Mouse (Mus musculus) embryonic facial prominence, embryonic 14.5 days (tissue): ENCODE measurements around the gene Tmem252. TPM values are rescaled to one million over a fixed set of nuclear protein-coding genes. Genes with fewer than 3 reads are reported as not detected.

Experiments
- ATAC-seq: fragments of 200-750 bp; cut with Nextera tagmentation; 2 replicates; pipeline ENCODE4 v1.8.0; 2017; ENCODE audit warnings: low read depth, moderate number of reproducible peaks, moderate TSS enrichment
- DNase-seq: peaks from one replicate; pipeline ENCODE4 v3.0.0-alpha.2; 2015; ENCODE audit warnings: low spot score
- H3K27ac ChIP-seq: fragments of 300-500 bp; sonication (generic); replicated peaks from 2 replicates; pipeline ENCODE4 v1.5.1; 2014; ENCODE audit warnings: low read depth, mild to moderate bottlenecking, low read length, moderate library complexity
- H3K27me3 ChIP-seq: fragments of 300-500 bp; sonication (generic); replicated peaks from 2 replicates; pipeline ENCODE4 v1.6.1; 2014; ENCODE audit warnings: low read length; ENCODE audit not compliant: control insufficient read depth, insufficient read depth
- H3K36me3 ChIP-seq: fragments of 300-500 bp; sonication (generic); 2 replicates; pipeline ENCODE4 v1.6.1; 2014; ENCODE audit warnings: low read length, mixed read lengths; ENCODE audit not compliant: control insufficient read depth, insufficient read depth
- H3K4me1 ChIP-seq: fragments of 300-500 bp; sonication (generic); 2 replicates; pipeline ENCODE4 v1.6.1; 2014; ENCODE audit warnings: antibody characterized with exemption, low read length; ENCODE audit not compliant: control insufficient read depth, insufficient read depth
- H3K4me2 ChIP-seq: fragments of 300-500 bp; sonication (generic); 2 replicates; pipeline ENCODE4 v1.6.1; 2014; ENCODE audit warnings: low read depth, mild to moderate bottlenecking, low read length, moderate library complexity, mixed read lengths
- H3K4me3 ChIP-seq: fragments of 300-500 bp; sonication (generic); 2 replicates; pipeline ENCODE4 v1.5.1; 2014; ENCODE audit warnings: low read depth, mild to moderate bottlenecking, low read length
- H3K9ac ChIP-seq: fragments of 300-500 bp; sonication (generic); 2 replicates; pipeline ENCODE4 v1.6.1; 2014; ENCODE audit warnings: low read depth, mild to moderate bottlenecking, low read length, moderate library complexity, mixed read lengths
- H3K9me3 ChIP-seq: fragments of 300-500 bp; sonication (generic); 2 replicates; pipeline ENCODE4 v1.6.1; 2016; ENCODE audit warnings: low read length; ENCODE audit not compliant: control insufficient read depth
- WGBS: fragments of 180-500 bp; shearing (Covaris S2); extraction: QIAGEN DNeasy Blood & Tissue Kit; methylation state at CpG from one replicate; pipeline ENCODE4 v1.1.7; 2014; 5-methylcytosine and 5-hydroxymethylcytosine counted together
- polyA plus RNA-seq: library from polyadenylated mRNA; unstranded; fragments of >200 nt; fragmentation: Nextera tagmentation; extraction: Ambion mirVana; gene quantifications from 2 replicates; pipeline ENCODE4 v1.2.1, GENCODE M21; 2014

Gene Tmem252
- polyA plus RNA-seq, 1 experiment from 2014 or later: 3.6 TPM

- no peaks in the 10 kb centered on the region for H3K27me3 ChIP-seq
- H3K4me2 ChIP-seq: no peak overlapping the region
- no peak overlapping the region for H3K27ac ChIP-seq
- H3K9me3 ChIP-seq: no peaks in the 10 kb centered on the region
- H3K4me1 ChIP-seq: no peaks in the 10 kb centered on the region; the same call in 1 of the 2 replicates
- no peak overlapping the region for H3K9ac ChIP-seq
- DNase-seq (no peak), ATAC-seq (no peak)
- H3K4me3 ChIP-seq: no peak overlapping the region
- 30% methylated on average over 3 of the region's 3 CpGs for WGBS
- no peaks in the 10 kb centered on the region for H3K36me3 ChIP-seq
These were observed 2.2 kb upstream of the Tmem252 start for GRCm38 (mm10) chr19:24671571-24671970.

GRCm38 (mm10) chr19:24672366-24672960, 1.3 kb upstream of the Tmem252 start:
- Histone ChIP-seq H3K27me3 (no peaks in the 10 kb centered on the region), H3K27ac (no peak overlapping the region), H3K9me3 (no peaks in the 10 kb centered on the region), H3K36me3 (no peaks in the 10 kb centered on the region), H3K4me2 (no peak overlapping the region), H3K4me1 (no peaks in the 10 kb centered on the region; the same call in 1 of the 2 replicates), H3K4me3 (no peak overlapping the region), H3K9ac (no peak overlapping the region)
- ATAC-seq (no peak), DNase-seq (no peak)
- WGBS: 58% methylated on average over 10 of the region's 10 CpGs

GRCm38 (mm10) chr19:24673331-24673730, 477 bp upstream of the Tmem252 start:
- Histone ChIP-seq H3K4me1 (no peaks in the 10 kb centered on the region; the same call in 1 of the 2 replicates), H3K9me3 (no peaks in the 10 kb centered on the region), H3K36me3 (no peaks in the 10 kb centered on the region), H3K27me3 (no peaks in the 10 kb centered on the region), H3K4me3 (no peak overlapping the region), H3K4me2 (no peak overlapping the region), H3K27ac (no peak overlapping the region), H3K9ac (no peak overlapping the region)
- 79% methylated on average over 10 of the region's 10 CpGs for WGBS
- ATAC-seq (no peak), DNase-seq (no peak)

DNA sequence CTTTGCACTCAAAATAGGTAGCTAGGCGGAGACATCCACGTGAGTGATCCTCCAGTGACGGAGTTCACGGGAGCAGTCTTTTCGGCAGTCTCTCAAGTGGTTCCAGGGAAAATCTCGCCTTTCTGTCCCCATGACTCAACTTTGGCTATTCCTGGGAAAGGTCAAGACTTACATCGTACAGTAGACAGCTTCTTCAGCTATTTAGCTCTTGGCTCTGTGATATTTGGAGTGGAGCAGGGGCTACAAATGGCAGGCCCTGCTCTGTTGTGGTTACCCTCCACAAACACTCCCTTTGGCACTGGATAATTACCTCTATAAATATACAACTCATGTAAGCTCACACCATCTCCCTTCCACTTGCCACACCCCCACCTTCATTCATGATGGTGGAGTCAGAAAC, 2.6 kb downstream of the Tmem252 start:
- 75% methylated on average over 7 of the region's 7 CpGs for WGBS
- H3K9ac ChIP-seq: no peak overlapping the region
- DNase-seq: no peak

DNA sequence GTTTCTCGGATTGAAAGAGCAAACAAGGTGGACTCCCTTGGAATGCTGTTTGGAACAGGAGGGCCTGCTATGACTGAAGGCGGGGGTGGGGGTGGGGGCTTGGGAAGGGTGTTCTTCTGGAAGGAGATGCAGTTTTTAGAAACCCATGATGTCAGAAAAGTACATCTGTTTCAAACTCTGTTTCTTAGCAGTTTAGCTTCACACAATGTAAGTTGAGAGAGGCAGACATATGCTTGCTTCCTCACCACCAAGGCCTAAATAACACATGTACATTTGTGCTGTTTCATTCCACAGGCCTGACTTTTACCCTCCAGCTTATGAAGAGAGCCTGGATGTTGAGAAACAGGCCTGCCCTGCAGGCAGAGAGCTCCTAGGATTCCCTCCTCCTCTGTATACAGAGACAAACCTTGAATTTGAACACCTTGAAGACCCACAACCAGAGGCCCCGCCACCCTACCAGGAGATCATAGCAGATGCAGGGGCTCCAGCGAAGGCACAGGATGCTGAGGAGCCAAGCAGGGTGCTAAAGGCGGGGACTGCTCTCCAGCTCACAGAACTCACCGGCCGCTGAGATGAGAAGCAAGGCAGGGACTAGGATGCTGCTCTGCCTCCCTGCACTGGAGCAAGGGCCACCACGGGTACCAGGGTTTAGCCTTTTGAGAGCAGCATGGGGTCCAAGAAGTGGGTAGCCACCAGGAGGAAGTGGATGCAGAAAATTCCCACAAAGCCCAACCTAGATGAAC, 3.6 kb downstream of the Tmem252 start:
- DNase-seq (no peak), ATAC-seq (no peak)
- Histone ChIP-seq H3K27ac (no peak overlapping the region), H3K4me1 (no peaks in the 10 kb centered on the region), H3K36me3 (no peaks in the 10 kb centered on the region), H3K9ac (no peak overlapping the region), H3K27me3 (no peaks in the 10 kb centered on the region), H3K9me3 (no peaks in the 10 kb centered on the region), H3K4me3 (no peak overlapping the region), H3K4me2 (no peak overlapping the region)
- 74% methylated on average over 8 of the region's 8 CpGs for whole genome bisulfite sequencing

More for the DNA sequence above, 2.6 kb downstream of the Tmem252 start:
- no peak for ATAC-seq
- Histone ChIP-seq H3K27me3 (no peaks in the 10 kb centered on the region), H3K9me3 (no peaks in the 10 kb centered on the region), H3K27ac (no peak overlapping the region), H3K36me3 (no peaks in the 10 kb centered on the region), H3K4me1 (no peaks in the 10 kb centered on the region; the same call in 1 of the 2 replicates), H3K4me3 (no peak overlapping the region), H3K4me2 (no peak overlapping the region)

- H3K4me3 ChIP-seq: no peak overlapping the region
- H3K27me3 ChIP-seq: no peaks in the 10 kb centered on the region
- no peaks in the 10 kb centered on the region for H3K36me3 ChIP-seq
- no peak for DNase-seq
- 60% methylated on average over 12 of the region's 12 CpGs for WGBS
- no peak overlapping the region for H3K9ac ChIP-seq
- no peaks in the 10 kb centered on the region for H3K9me3 ChIP-seq
- H3K4me2 ChIP-seq: no peak overlapping the region
- H3K27ac ChIP-seq: no peak overlapping the region
- no peak for ATAC-seq
- no peaks in the 10 kb centered on the region for H3K4me1 ChIP-seq
These were observed 9.4 kb downstream of the Tmem252 start for GRCm38 (mm10) chr19:24683016-24683720.

GRCm38 (mm10) chr19:24686411-24686810, 12.6 kb downstream of the Tmem252 start:
- Histone ChIP-seq H3K9ac (no peak overlapping the region), H3K27me3 (no peaks in the 10 kb centered on the region), H3K27ac (no peak overlapping the region), H3K4me3 (no peak overlapping the region), H3K4me1 (no peaks in the 10 kb centered on the region), H3K36me3 (no peaks in the 10 kb centered on the region), H3K9me3 (no peaks in the 10 kb centered on the region), H3K4me2 (no peak overlapping the region)
- 86% methylated on average over 10 of the region's 10 CpGs for WGBS
- ATAC-seq (no peak), DNase-seq (no peak)

- Histone ChIP-seq H3K36me3 (no peaks in the 10 kb centered on the region), H3K27ac (no peak overlapping the region), H3K4me3 (no peak overlapping the region), H3K9me3 (no peaks in the 10 kb centered on the region), H3K4me1 (no peaks in the 10 kb centered on the region), H3K27me3 (no peaks in the 10 kb centered on the region), H3K9ac (no peak overlapping the region), H3K4me2 (no peak overlapping the region)
- ATAC-seq (no peak), DNase-seq (no peak)
- 66% methylated on average over 6 of the region's 6 CpGs for WGBS
These were observed 14.5 kb downstream of the Tmem252 start for GRCm38 (mm10) chr19:24688327-24688726.
